Mouse (Mus musculus): Measurements from ENCODE around the gene Myo16. TPM values are rescaled to one million over a fixed set of nuclear protein-coding genes. Genes with fewer than 3 reads are reported as not detected.

Myo16 gene
- total RNA-seq (2021) (1 to 10 TPM; 1.4 to 3.8 TPM), polyA plus RNA-seq (2012; rRNA removed) (not detected in 2 replicates)
- long read RNA-seq, partial matches to known transcripts, result 0 of 3 reads
- long read RNA-seq, other reads (novel, unspliced or antisense), result 3 of 3 reads

- Histone ChIP-seq H3K27me3 (ENCODE audit: control insufficient read depth, insufficient read depth, low read length) (peaks cover 4% of the 10 kb centered on the region; the same call in 1 of the 2 replicates), H3K36me3 (ENCODE audit: control insufficient read depth, insufficient read depth, low read length) (no peaks in the 10 kb centered on the region), H3K27ac (no peak within 1 kb of the TSS), H3K79me2 (replicated peaks; ENCODE audit: control insufficient read depth, insufficient read depth, low read length) (no peaks in the 10 kb centered on the region), H3K4me1 (ENCODE audit: control insufficient read depth, insufficient read depth, low read length) (no peaks in the 10 kb centered on the region), H3K9ac (ENCODE audit: low read depth, low read length) (no peak within 1 kb of the TSS), H3K4me3 (peak within 1 kb of the TSS; percentile 18; the same call in 1 of the 2 replicates)
- WGBS, result 2% methylated on average over 59 of the region's 61 CpGs
- intact Hi-C loops (cut with DNase I), result no loop called here
- DNase-seq, result no peak
- no peak for TF ChIP-seq POLR2A (IDR thresholded peaks at IDR 0.05; ENCODE audit: insufficient read depth, low read depth, low read length)
- no peak for TF ChIP-seq CTCF (IDR thresholded peaks at IDR 0.05)
- TF ChIP-seq EP300 (IDR thresholded peaks at IDR 0.05; ENCODE audit: insufficient read depth, low read depth, low read length), result no peak
Observed at GRCm38 (mm10) chr8:10153611-10154438, at the start of gene Myo16. TSS of gene Myo16 (plus strand) at chr8:10153911.

- H3K4me3 ChIP-seq, result no peak overlapping the region
- no peak for TF ChIP-seq CTCF (IDR thresholded peaks at IDR 0.05)
- no peak for TF ChIP-seq EP300 (IDR thresholded peaks at IDR 0.05; ENCODE audit: insufficient read depth, low read depth, low read length)
- no peak for TF ChIP-seq POLR2A (IDR thresholded peaks at IDR 0.05; ENCODE audit: insufficient read depth, low read depth, low read length)
- intact Hi-C loops (cut with DNase I), result no loop called here
- no peaks in the 10 kb centered on the region for H3K4me1 ChIP-seq (ENCODE audit: control insufficient read depth, insufficient read depth, low read length)
- H3K9ac ChIP-seq (ENCODE audit: low read depth, low read length), result no peak overlapping the region
- no peaks in the 10 kb centered on the region for H3K27me3 ChIP-seq (ENCODE audit: control insufficient read depth, insufficient read depth, low read length)
- H3K36me3 ChIP-seq (ENCODE audit: control insufficient read depth, insufficient read depth, low read length), result no peaks in the 10 kb centered on the region
- DNase-seq, result no peak
- no peaks in the 10 kb centered on the region for H3K79me2 ChIP-seq (replicated peaks; ENCODE audit: control insufficient read depth, insufficient read depth, low read length)
- no peak overlapping the region for H3K27ac ChIP-seq
- WGBS, result 79% methylated on average over 8 of the region's 8 CpGs
Observed at GRCm38 (mm10) chr8:10108516-10109271, 45.0 kb upstream of the Myo16 start.

DNA sequence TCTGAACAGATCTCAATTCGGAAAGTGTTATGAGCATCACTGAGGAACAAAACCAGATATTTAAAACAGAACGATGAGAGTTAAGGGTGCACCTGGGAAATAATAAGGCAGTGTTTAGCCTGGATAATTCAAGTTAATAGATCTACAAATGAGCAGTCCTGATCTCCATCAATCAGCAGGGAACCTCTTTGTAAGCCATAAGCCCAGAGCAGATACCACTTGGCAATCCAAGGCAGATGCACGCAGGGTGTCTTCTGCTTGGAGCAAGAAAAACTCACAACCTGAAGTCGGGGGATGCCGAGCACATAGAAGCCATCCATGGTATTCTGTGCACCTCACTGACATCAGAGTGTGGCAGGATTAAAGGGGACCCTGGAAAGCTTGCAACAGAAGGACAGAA lies 31.0 kb upstream of the Myo16 start:
- 78% methylated on average over 5 of the region's 5 CpGs for WGBS
- no peaks in the 10 kb centered on the region for H3K79me2 ChIP-seq (replicated peaks; ENCODE audit: control insufficient read depth, insufficient read depth, low read length)
- H3K4me3 ChIP-seq, result no peak overlapping the region
- no peaks in the 10 kb centered on the region for H3K4me1 ChIP-seq (ENCODE audit: control insufficient read depth, insufficient read depth, low read length)
- intact Hi-C loops (cut with DNase I), result no loop called here
- DNase-seq, result no peak
- H3K36me3 ChIP-seq (ENCODE audit: control insufficient read depth, insufficient read depth, low read length), result no peaks in the 10 kb centered on the region
- no peak overlapping the region for H3K9ac ChIP-seq (ENCODE audit: low read depth, low read length)
- TF ChIP-seq EP300 (IDR thresholded peaks at IDR 0.05; ENCODE audit: insufficient read depth, low read depth, low read length) (no peak), POLR2A (IDR thresholded peaks at IDR 0.05; ENCODE audit: insufficient read depth, low read depth, low read length) (no peak), CTCF (IDR thresholded peaks at IDR 0.05) (no peak)
- H3K27me3 ChIP-seq (ENCODE audit: control insufficient read depth, insufficient read depth, low read length), result no peaks in the 10 kb centered on the region
- no peak overlapping the region for H3K27ac ChIP-seq

- no peak overlapping the region for H3K27ac ChIP-seq
- H3K4me1 ChIP-seq (ENCODE audit: control insufficient read depth, insufficient read depth, low read length), result no peaks in the 10 kb centered on the region
- 88% methylated on average over 2 of the region's 2 CpGs for WGBS
- no peak for DNase-seq
- H3K36me3 ChIP-seq (ENCODE audit: control insufficient read depth, insufficient read depth, low read length), result no peaks in the 10 kb centered on the region
- H3K4me3 ChIP-seq, result no peak overlapping the region
- intact Hi-C loops (cut with DNase I), result no loop called here
- no peak overlapping the region for H3K9ac ChIP-seq (ENCODE audit: low read depth, low read length)
- H3K27me3 ChIP-seq (ENCODE audit: control insufficient read depth, insufficient read depth, low read length), result no peaks in the 10 kb centered on the region
- no peak for TF ChIP-seq POLR2A (IDR thresholded peaks at IDR 0.05; ENCODE audit: insufficient read depth, low read depth, low read length)
- no peak for TF ChIP-seq CTCF (IDR thresholded peaks at IDR 0.05)
- TF ChIP-seq EP300 (IDR thresholded peaks at IDR 0.05; ENCODE audit: insufficient read depth, low read depth, low read length), result no peak
- H3K79me2 ChIP-seq (replicated peaks; ENCODE audit: control insufficient read depth, insufficient read depth, low read length), result no peaks in the 10 kb centered on the region
Observed at GRCm38 (mm10) chr8:10123412-10123811, 30.3 kb upstream of the Myo16 start.

DNA sequence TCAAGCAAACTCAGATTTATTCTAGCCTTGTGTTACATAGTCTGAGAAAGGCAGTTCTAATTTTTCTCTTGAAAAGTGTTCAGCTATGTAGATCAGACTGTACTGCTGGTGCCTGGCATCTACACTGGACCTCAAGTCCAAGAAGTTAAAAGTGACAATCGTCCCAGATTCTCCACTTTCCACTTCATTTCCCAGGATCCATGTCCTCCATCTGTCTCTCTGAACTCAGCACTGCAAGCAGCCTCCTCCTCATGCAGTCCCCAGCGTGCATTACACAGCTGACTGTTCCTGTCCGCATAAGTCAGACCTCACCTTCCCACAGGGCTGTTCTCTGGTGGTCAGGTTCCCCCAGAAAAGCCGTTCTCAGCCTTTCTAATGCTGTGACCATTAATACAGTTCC lies 28.0 kb upstream of the Myo16 start:
- TF ChIP-seq EP300 (IDR thresholded peaks at IDR 0.05; ENCODE audit: insufficient read depth, low read depth, low read length) (no peak), POLR2A (IDR thresholded peaks at IDR 0.05; ENCODE audit: insufficient read depth, low read depth, low read length) (no peak), CTCF (IDR thresholded peaks at IDR 0.05) (no peak)

More for the DNA sequence above, 28.0 kb upstream of the Myo16 start:
- no peak for DNase-seq
- Histone ChIP-seq H3K4me1 (ENCODE audit: control insufficient read depth, insufficient read depth, low read length) (no peaks in the 10 kb centered on the region), H3K4me3 (no peak overlapping the region), H3K36me3 (ENCODE audit: control insufficient read depth, insufficient read depth, low read length) (no peaks in the 10 kb centered on the region), H3K27me3 (ENCODE audit: control insufficient read depth, insufficient read depth, low read length) (no peaks in the 10 kb centered on the region), H3K9ac (ENCODE audit: low read depth, low read length) (no peak overlapping the region), H3K27ac (no peak overlapping the region), H3K79me2 (replicated peaks; ENCODE audit: control insufficient read depth, insufficient read depth, low read length) (no peaks in the 10 kb centered on the region)
- intact Hi-C loops (cut with DNase I), result no loop called here
- 67% methylated on average over 4 of the region's 4 CpGs for WGBS

Data from heart, adult 2 months (tissue).